In genomic region chr3:53040593-53041410, GRCm38 (mm10) we compare ENCODE assay signal across 8 mouse cellular contexts. TPM values are rescaled to one million over a fixed set of nuclear protein-coding genes. Genes with fewer than 3 reads are reported as not detected.
A peak's percentile ranks its signal among the peaks of the same experiment; 100 is the strongest.
DNase-seq lines count a peak whose midpoint lies in the region; ATAC-seq lines count a peak whose summit lies in the region.

No protein-coding gene starts in this region.

- WGBS in kidney, embryonic 15.5 days = 4% methylated on average over 17 of the region's 17 CpGs
- WGBS in embryonic facial prominence, embryonic 10.5 days = 5% methylated on average over 17 of the region's 17 CpGs
- WGBS in hindbrain, embryonic 14.5 days = 6% methylated on average over 17 of the region's 17 CpGs
- WGBS in midbrain, embryonic 14.5 days = 8% methylated on average over 17 of the region's 17 CpGs

- H3K36me3 ChIP-seq in kidney, embryonic 15.5 days = no peaks in the 10 kb centered on the region
- peaks cover 3% of the 10 kb centered on the region for H3K36me3 ChIP-seq in embryonic facial prominence, embryonic 10.5 days (replicated peaks)
- H3K36me3 ChIP-seq in hindbrain, embryonic 14.5 days (replicated peaks; ENCODE audit: control insufficient read depth, insufficient read depth) = no peaks in the 10 kb centered on the region
- H3K36me3 ChIP-seq in midbrain, embryonic 14.5 days (ENCODE audit: control insufficient read depth, insufficient read depth, low read length) = no peaks in the 10 kb centered on the region

- peak overlapping the region; percentile 75 for H3K4me3 ChIP-seq in kidney, embryonic 15.5 days (replicated peaks)
- H3K4me3 ChIP-seq in embryonic facial prominence, embryonic 10.5 days = peak overlapping the region; percentile 81
- peak overlapping the region; percentile 73 for H3K4me3 ChIP-seq in hindbrain, embryonic 14.5 days (replicated peaks; ENCODE audit: low read length)
- peak overlapping the region; percentile 61 for H3K4me3 ChIP-seq in midbrain, embryonic 14.5 days (replicated peaks; ENCODE audit: low read depth, low read length)

- H3K4me2 ChIP-seq in kidney, embryonic 15.5 days = peak overlapping the region; percentile 94
- peak overlapping the region; percentile 93 for H3K4me2 ChIP-seq in hindbrain, embryonic 14.5 days (replicated peaks)
- H3K4me2 ChIP-seq in midbrain, embryonic 14.5 days (ENCODE audit: low read length) = peak overlapping the region; percentile 91

- H3K9me3 ChIP-seq in kidney, embryonic 15.5 days (replicated peaks) = no peaks in the 10 kb centered on the region
- no peaks in the 10 kb centered on the region for H3K9me3 ChIP-seq in embryonic facial prominence, embryonic 10.5 days
- no peaks in the 10 kb centered on the region for H3K9me3 ChIP-seq in hindbrain, embryonic 14.5 days (ENCODE audit: control insufficient read depth, low read length)
- H3K9me3 ChIP-seq in midbrain, embryonic 14.5 days (ENCODE audit: control insufficient read depth, low read length) = no peaks in the 10 kb centered on the region

- peak overlapping the region; percentile 72 for H3K27ac ChIP-seq in kidney, embryonic 15.5 days
- peak overlapping the region; percentile 86 for H3K27ac ChIP-seq in embryonic facial prominence, embryonic 10.5 days (replicated peaks)
- H3K27ac ChIP-seq in hindbrain, embryonic 14.5 days = peak overlapping the region; percentile 56; the same call in 1 of the 2 replicates
- peak overlapping the region; percentile 67 for H3K27ac ChIP-seq in midbrain, embryonic 14.5 days (replicated peaks; ENCODE audit: low read depth, low read length)

- intact Hi-C loops in left cerebral cortex, postnatal 25 days (cut with DNase I) = loop anchor here (5.0 kb wide), 4 partner anchors 121 to 336 kb away; no protein-coding TSS in a partner anchor

- peak overlapping the region; percentile 59 for H3K9ac ChIP-seq in kidney, embryonic 15.5 days
- H3K9ac ChIP-seq in hindbrain, embryonic 14.5 days = peak overlapping the region; percentile 79
- H3K9ac ChIP-seq in midbrain, embryonic 14.5 days (replicated peaks; ENCODE audit: low read length) = peak overlapping the region; percentile 71

- ATAC-seq in kidney, embryonic 15.5 days (replicated peaks; ENCODE audit: low FRiP score) = peak; percentile 72
- ATAC-seq in hindbrain, embryonic 14.5 days (ENCODE audit: low FRiP score) = peak; percentile 56
- peak; percentile 44; the same call in 1 of the 2 replicates for ATAC-seq in midbrain, embryonic 14.5 days (ENCODE audit: low FRiP score, low TSS enrichment)

- peaks cover 33% of the 10 kb centered on the region for H3K4me1 ChIP-seq in kidney, embryonic 15.5 days
- H3K4me1 ChIP-seq in embryonic facial prominence, embryonic 10.5 days = peaks cover 39% of the 10 kb centered on the region
- peaks cover 8% of the 10 kb centered on the region; the same call in 1 of the 2 replicates for H3K4me1 ChIP-seq in hindbrain, embryonic 14.5 days (replicated peaks; ENCODE audit: control insufficient read depth, insufficient read depth, low read length)
- H3K4me1 ChIP-seq in midbrain, embryonic 14.5 days (ENCODE audit: control insufficient read depth, insufficient read depth, low read length) = 0 out of 2 replicates have a peak, but pooled peaks cover 14% of the 10 kb centered on the region

- peaks cover 2% of the 10 kb centered on the region; the same call in 1 of the 2 replicates for H3K27me3 ChIP-seq in kidney, embryonic 15.5 days
- peaks cover 43% of the 10 kb centered on the region for H3K27me3 ChIP-seq in embryonic facial prominence, embryonic 10.5 days (replicated peaks; ENCODE audit: low read depth, poor library complexity, severe bottlenecking)
- H3K27me3 ChIP-seq in hindbrain, embryonic 14.5 days (ENCODE audit: control insufficient read depth, insufficient read depth, low read length) = 0 out of 2 replicates have a peak, but pooled peaks cover 5% of the 10 kb centered on the region
- H3K27me3 ChIP-seq in midbrain, embryonic 14.5 days (ENCODE audit: control insufficient read depth, insufficient read depth, low read length) = no peaks in the 10 kb centered on the region; the same call in 1 of the 2 replicates

- no peak for DNase-seq in kidney, postnatal 4 days
- no peak for DNase-seq in embryonic facial prominence, embryonic 10.5 days (ENCODE audit: low spot score)
- DNase-seq in hindbrain, embryonic 14.5 days (ENCODE audit: low spot score) = no peak
- no peak for DNase-seq in midbrain, embryonic 14.5 days
- no peak for DNase-seq in right cerebral cortex, adult 2 months (ENCODE audit: low spot score in 2 of 2)
- DNase-seq in left cerebral cortex, postnatal 25 days (ENCODE audit: low spot score in 2 of 2) = no peak
- DNase-seq in thymus, postnatal 0 days (ENCODE audit: low spot score) = no peak

RNA-seq across cellular contexts. Expression of gene Lhfp, which starts 0.5 kb away (rescaled TPM):
- 108 and 113 TPM in 2 replicates for polyA plus RNA-seq in kidney, embryonic 15.5 days (2015; fragmentation: Nextera tagmentation; extraction: Ambion mirVana)
- polyA plus RNA-seq in embryonic facial prominence, embryonic 10.5 days (2016; fragmentation: Nextera tagmentation; extraction: Ambion mirVana) = 20.6 and 26.1 TPM in 2 replicates
- 48.3 and 54.9 TPM in 2 replicates for polyA plus RNA-seq in hindbrain, embryonic 14.5 days (2014; fragmentation: Nextera tagmentation; extraction: Ambion mirVana)
- polyA plus RNA-seq in midbrain, embryonic 14.5 days (2014; fragmentation: Nextera tagmentation; extraction: Ambion mirVana) = 37.9 and 48.1 TPM in 2 replicates
- total RNA-seq in left cerebral cortex, postnatal 25 days (2021) = 10 to 100 TPM; 30.6 to 34.5 TPM
- polyA plus RNA-seq in thymus, postnatal 0 days (2015; fragmentation: Nextera tagmentation; extraction: Ambion mirVana) = 8.1 and 8.8 TPM in 2 replicates

RNA-seq across cellular contexts. Expression of gene Cog6, which starts 23.8 kb away (rescaled TPM):
- 47.0 and 48.3 TPM in 2 replicates for polyA plus RNA-seq in kidney, embryonic 15.5 days (2015; fragmentation: Nextera tagmentation; extraction: Ambion mirVana)
- polyA plus RNA-seq in embryonic facial prominence, embryonic 10.5 days (2016; fragmentation: Nextera tagmentation; extraction: Ambion mirVana) = 37.1 and 39.7 TPM in 2 replicates
- polyA plus RNA-seq in hindbrain, embryonic 14.5 days (2014; fragmentation: Nextera tagmentation; extraction: Ambion mirVana) = 58.1 and 62.9 TPM in 2 replicates
- polyA plus RNA-seq in midbrain, embryonic 14.5 days (2014; fragmentation: Nextera tagmentation; extraction: Ambion mirVana) = 56.0 and 76.2 TPM in 2 replicates
- total RNA-seq in left cerebral cortex, postnatal 25 days (2021) = 10 to 100 TPM; 39.6 to 40.3 TPM
- 37.4 and 41.4 TPM in 2 replicates for polyA plus RNA-seq in thymus, postnatal 0 days (2015; fragmentation: Nextera tagmentation; extraction: Ambion mirVana)
